Mouse (Mus musculus): Measurements from ENCODE around the gene Nckap5. TPM values are rescaled to one million over a fixed set of nuclear protein-coding genes. Genes with fewer than 3 reads are reported as not detected.

Gene Nckap5
- polyA plus RNA-seq, 1 experiment from 2014 or later: 3.2 TPM

DNA sequence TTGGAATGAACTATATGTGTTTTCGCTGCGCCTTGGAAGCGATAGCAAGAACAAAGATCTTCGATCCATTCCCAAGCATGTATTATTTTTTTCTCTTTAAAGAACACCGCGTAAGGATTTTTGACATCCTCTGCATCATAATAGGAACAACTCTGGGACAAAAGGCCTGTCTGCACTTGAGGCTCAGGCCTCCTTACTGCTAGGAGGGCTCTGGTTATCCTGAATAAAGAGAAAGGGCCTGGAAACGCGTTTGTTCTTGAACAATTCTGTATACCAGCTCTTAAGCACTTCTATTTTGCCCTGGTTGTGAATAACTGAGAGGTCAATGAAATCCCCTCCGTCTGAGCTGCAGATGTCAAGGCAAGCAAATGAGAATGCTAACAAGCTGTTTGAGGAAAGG lies 937.4 kb downstream of the Nckap5 start:
- WGBS (ENCODE audit: insufficient replicate concordance): 84% methylated on average over 9 of the region's 9 CpGs
- ATAC-seq (replicated peaks; ENCODE audit: insufficient number of reproducible peaks, low FRiP score, low TSS enrichment): no peak

DNA sequence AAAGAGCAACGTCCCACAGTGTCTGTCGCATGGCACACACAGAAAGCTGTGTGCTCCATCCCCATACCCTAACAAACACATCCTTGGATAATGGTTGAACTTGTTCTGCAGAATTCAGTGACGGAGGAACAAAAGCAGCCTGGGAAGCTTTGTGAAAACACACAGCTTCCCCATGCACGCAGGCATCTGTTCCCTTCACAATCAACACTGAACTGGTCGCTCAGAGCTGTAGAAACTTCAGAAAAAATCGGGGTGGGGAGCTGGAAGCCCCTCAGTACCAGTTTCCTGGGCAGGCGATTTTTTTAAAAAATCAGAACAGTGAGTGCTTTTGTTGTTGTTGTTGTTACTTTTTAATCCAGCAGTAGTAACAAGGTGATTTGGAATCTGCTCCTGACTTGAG lies 960.5 kb downstream of the Nckap5 start:
- H3K4me3 ChIP-seq (ENCODE audit: low read depth, low read length): no peak overlapping the region
- H3K27me3 ChIP-seq (ENCODE audit: control insufficient read depth, insufficient read depth, low read length): no peaks in the 10 kb centered on the region
- 44% methylated on average over 7 of the region's 7 CpGs for WGBS (ENCODE audit: insufficient replicate concordance)
- no peaks in the 10 kb centered on the region for H3K4me1 ChIP-seq (ENCODE audit: control insufficient read depth, insufficient read depth, low read length)
- no peaks in the 10 kb centered on the region for H3K36me3 ChIP-seq (ENCODE audit: control insufficient read depth, insufficient read depth, low read length)
- no peak overlapping the region for H3K9ac ChIP-seq (ENCODE audit: low read depth, low read length)
- no peak overlapping the region for H3K4me2 ChIP-seq
- no peak for ATAC-seq (replicated peaks; ENCODE audit: insufficient number of reproducible peaks, low FRiP score, low TSS enrichment)
- H3K9me3 ChIP-seq (replicated peaks; ENCODE audit: control insufficient read depth, low read length): no peaks in the 10 kb centered on the region
- no peak overlapping the region for H3K27ac ChIP-seq (ENCODE audit: low read depth, low read length)

More for the DNA sequence above, 937.4 kb downstream of the Nckap5 start:
- H3K9ac ChIP-seq (ENCODE audit: low read depth, low read length): no peak overlapping the region
- no peaks in the 10 kb centered on the region for H3K4me1 ChIP-seq (ENCODE audit: control insufficient read depth, insufficient read depth, low read length)
- no peaks in the 10 kb centered on the region for H3K9me3 ChIP-seq (replicated peaks; ENCODE audit: control insufficient read depth, low read length)
- no peak overlapping the region for H3K4me2 ChIP-seq
- H3K4me3 ChIP-seq (ENCODE audit: low read depth, low read length): no peak overlapping the region
- H3K36me3 ChIP-seq (ENCODE audit: control insufficient read depth, insufficient read depth, low read length): no peaks in the 10 kb centered on the region
- no peaks in the 10 kb centered on the region for H3K27me3 ChIP-seq (ENCODE audit: control insufficient read depth, insufficient read depth, low read length)
- no peak overlapping the region for H3K27ac ChIP-seq (ENCODE audit: low read depth, low read length)
